Mouse (Mus musculus): ENCODE measurements at regions not wholly inside any gene's neighbourhood (a gene's known extent, or its start where the extent isn't known, plus 50 kb on each side); places are given as distances from the start of the nearest gene placed in this dataset.

DNA sequence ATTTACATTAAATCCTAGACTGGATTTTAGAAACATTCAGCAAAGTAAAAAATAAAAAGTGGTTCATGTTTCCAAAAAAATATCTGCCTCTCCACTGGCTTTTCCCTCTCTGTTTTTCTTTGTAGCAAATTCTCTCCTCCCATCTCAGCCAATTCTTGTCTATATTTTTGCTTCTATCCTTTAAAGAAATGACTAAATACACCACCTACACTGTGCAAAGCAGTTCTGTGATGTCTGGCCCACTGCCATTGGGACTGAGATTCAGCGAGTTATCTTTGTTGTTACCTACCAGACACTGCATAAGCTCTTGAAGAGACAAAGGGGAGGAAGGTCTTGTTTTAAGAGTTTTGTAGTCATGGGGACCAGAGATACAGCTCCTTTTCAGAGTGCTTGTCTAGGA is 835.8 kb upstream of the Klhl29 start:
- Histone ChIP-seq H3K9ac (no peak overlapping the region), H3K9me3 (no peaks in the 10 kb centered on the region), H3K4me2 (no peak overlapping the region), H3K4me1 (no peaks in the 10 kb centered on the region), H3K27ac (replicated peaks) (no peak overlapping the region), H3K36me3 (no peaks in the 10 kb centered on the region), H3K4me3 (no peak overlapping the region), H3K27me3 (replicated peaks) (no peaks in the 10 kb centered on the region)
- 38% methylated on average over 1 of the region's 1 CpGs for WGBS
- ATAC-seq (ENCODE audit: extremely low read depth, insufficient number of reproducible peaks, low FRiP score, low TSS enrichment), result no peak

DNA sequence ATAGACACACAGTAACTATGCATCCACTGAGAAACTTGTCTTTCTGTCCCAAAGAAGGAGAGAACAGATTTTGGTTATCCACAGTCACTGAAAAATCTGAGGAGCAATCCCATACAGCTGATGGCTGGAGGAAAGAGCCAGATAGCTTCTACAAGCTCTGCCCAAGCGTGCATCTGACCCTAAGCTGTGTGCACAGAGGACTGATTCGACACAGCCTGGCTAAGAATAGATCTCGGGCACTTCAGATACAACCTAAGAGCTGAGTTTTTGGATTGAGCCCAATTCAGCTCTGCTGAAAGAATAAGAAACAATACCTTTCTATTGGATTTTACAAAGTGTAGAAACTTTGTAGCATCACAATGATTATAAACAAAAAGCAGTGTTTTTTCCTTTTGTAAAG is 813.8 kb upstream of the Klhl29 start:
- H3K27ac ChIP-seq (replicated peaks), result peak overlapping the region; percentile 51

DNA sequence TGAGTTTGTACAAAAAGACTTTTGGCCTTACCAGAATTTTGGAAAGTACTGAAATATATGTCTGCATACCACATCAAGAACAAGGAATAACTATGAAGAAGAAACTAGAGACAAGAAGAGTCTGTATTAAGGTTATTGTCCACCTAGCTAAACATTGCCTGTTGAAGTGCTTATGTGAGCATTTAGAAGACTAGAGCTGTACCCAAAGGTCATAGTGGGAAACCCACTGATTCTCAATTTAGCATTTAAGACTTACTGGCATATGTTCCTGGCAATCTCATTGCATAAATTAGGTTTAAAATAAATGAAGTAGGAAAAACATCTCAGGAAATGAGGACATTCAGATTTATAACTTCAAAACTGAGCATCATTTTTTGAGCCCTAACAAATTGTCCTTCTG is 793.3 kb upstream of the Klhl29 start:
- H3K36me3 ChIP-seq, result no peaks in the 10 kb centered on the region
- no peak for ATAC-seq (ENCODE audit: extremely low read depth, insufficient number of reproducible peaks, low FRiP score, low TSS enrichment)
- no peak overlapping the region for H3K4me2 ChIP-seq
- no peaks in the 10 kb centered on the region for H3K9me3 ChIP-seq
- no peak overlapping the region for H3K9ac ChIP-seq
- no peaks in the 10 kb centered on the region for H3K4me1 ChIP-seq
- H3K27me3 ChIP-seq (replicated peaks), result no peaks in the 10 kb centered on the region
- no peak overlapping the region for H3K4me3 ChIP-seq
- H3K27ac ChIP-seq (replicated peaks), result no peak overlapping the region

More for the DNA sequence above, 813.8 kb upstream of the Klhl29 start:
- Histone ChIP-seq H3K4me2 (no peak overlapping the region), H3K36me3 (no peaks in the 10 kb centered on the region), H3K4me3 (no peak overlapping the region), H3K9ac (no peak overlapping the region), H3K4me1 (peaks cover 12% of the 10 kb centered on the region), H3K27me3 (replicated peaks) (no peaks in the 10 kb centered on the region), H3K9me3 (no peaks in the 10 kb centered on the region)
- 23% methylated on average over 3 of the region's 3 CpGs for WGBS
- ATAC-seq (ENCODE audit: extremely low read depth, insufficient number of reproducible peaks, low FRiP score, low TSS enrichment), result no peak; the same call in 1 of the 2 replicates

DNA sequence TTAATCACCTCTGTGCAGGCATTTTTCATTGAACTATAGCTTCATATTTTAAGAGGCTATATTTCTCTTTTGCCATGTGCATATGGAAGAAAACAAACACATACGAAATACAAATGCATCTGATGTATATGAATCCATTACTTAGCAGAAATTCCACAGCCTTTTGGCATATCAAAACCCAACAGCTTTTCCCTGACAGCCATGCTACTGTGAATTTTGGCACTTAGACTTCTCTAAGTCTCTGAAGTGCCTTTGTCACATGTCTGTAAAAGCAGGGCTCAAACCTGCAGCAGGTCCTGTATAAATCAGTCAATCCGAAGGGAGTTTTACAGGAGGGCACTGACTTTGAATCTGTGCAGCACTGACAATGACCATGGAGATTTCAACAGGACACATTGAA is 778.8 kb upstream of the Klhl29 start:
- H3K9ac ChIP-seq, result no peak overlapping the region
- H3K27me3 ChIP-seq (replicated peaks), result no peaks in the 10 kb centered on the region
- ATAC-seq (ENCODE audit: extremely low read depth, insufficient number of reproducible peaks, low FRiP score, low TSS enrichment), result no peak
- no peak overlapping the region for H3K4me2 ChIP-seq
- no peaks in the 10 kb centered on the region for H3K36me3 ChIP-seq
- no peaks in the 10 kb centered on the region for H3K4me1 ChIP-seq
- H3K4me3 ChIP-seq, result no peak overlapping the region
- H3K9me3 ChIP-seq, result no peaks in the 10 kb centered on the region
- no peak overlapping the region for H3K27ac ChIP-seq (replicated peaks)
- WGBS, result 58% methylated on average over 2 of the region's 2 CpGs

DNA sequence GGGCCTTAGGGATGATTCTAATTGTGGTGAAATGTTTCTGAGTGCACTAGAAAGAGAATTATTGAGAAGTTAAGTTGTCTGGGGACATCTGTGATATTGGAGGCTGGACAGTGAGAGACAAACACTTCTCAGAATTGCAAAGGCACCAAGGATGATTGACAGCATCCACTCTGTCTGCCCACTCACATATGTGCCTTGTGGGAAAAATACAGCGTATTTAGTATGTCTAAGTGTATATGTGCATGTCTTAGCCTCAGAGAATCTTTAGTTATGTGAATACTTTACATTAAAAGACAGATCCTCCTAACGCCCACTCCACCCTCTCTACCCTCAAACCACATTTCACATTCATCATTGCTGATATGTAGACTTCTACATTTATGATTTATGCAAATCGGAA is 776.0 kb upstream of the Klhl29 start:
- no peak overlapping the region for H3K4me2 ChIP-seq
- WGBS, result 72% methylated on average over 3 of the region's 3 CpGs
- no peak for ATAC-seq (ENCODE audit: extremely low read depth, insufficient number of reproducible peaks, low FRiP score, low TSS enrichment)

DNA sequence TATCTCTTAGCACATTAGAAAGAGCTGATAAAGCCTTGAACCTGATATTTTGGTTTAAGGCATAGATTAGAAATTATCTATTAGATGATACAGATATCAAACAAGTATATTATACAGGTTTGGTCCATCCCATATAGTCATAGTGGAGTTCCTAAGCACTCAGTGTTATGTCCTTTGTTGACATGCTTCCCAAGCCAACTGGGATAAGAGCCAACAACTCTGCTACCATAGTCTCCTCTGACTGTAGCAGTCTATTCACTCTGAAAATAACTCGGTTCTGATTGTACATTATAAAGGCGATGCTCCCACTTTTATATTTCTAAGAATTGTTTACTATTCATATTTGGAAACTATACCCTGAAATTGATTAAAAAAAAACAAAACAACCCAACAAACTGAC is 757.0 kb upstream of the Klhl29 start:
- no peaks in the 10 kb centered on the region for H3K27me3 ChIP-seq (replicated peaks)
- no peak overlapping the region for H3K27ac ChIP-seq (replicated peaks)
- 69% methylated on average over 2 of the region's 2 CpGs for WGBS
- no peak for ATAC-seq (ENCODE audit: extremely low read depth, insufficient number of reproducible peaks, low FRiP score, low TSS enrichment)
- no peaks in the 10 kb centered on the region for H3K9me3 ChIP-seq
- H3K4me3 ChIP-seq, result no peak overlapping the region
- no peaks in the 10 kb centered on the region for H3K4me1 ChIP-seq
- no peak overlapping the region for H3K4me2 ChIP-seq
- no peaks in the 10 kb centered on the region for H3K36me3 ChIP-seq
- H3K9ac ChIP-seq, result no peak overlapping the region

More for the DNA sequence above, 776.0 kb upstream of the Klhl29 start:
- Histone ChIP-seq H3K36me3 (no peaks in the 10 kb centered on the region), H3K27ac (replicated peaks) (no peak overlapping the region), H3K27me3 (replicated peaks) (no peaks in the 10 kb centered on the region), H3K9me3 (no peaks in the 10 kb centered on the region), H3K4me3 (no peak overlapping the region), H3K9ac (no peak overlapping the region), H3K4me1 (no peaks in the 10 kb centered on the region)

DNA sequence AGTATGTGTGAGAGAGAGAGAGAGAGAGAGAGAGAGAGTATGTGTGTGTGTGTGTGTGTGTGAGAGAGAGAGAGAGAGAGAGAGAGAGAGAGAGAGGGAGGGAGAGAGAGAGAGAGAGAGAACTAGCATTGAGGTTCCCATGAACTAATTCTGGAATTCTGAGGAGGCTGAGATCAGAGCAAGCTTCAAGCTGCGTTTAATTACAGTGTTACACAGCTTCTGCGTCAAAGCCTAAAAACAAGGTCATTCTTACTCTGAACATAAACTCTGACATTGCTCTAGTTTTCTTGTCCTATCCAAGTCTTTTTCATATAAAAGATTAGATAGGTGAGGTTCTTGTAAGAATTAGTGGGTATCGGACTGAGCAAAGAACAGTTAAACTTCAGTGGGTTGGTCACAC is 744.1 kb upstream of the Klhl29 start:
- 86% methylated on average over 3 of the region's 3 CpGs for WGBS
- ATAC-seq (ENCODE audit: extremely low read depth, insufficient number of reproducible peaks, low FRiP score, low TSS enrichment), result no peak
- no peak overlapping the region for H3K4me3 ChIP-seq
- H3K27ac ChIP-seq (replicated peaks), result no peak overlapping the region
- no peaks in the 10 kb centered on the region for H3K27me3 ChIP-seq (replicated peaks)
- H3K9ac ChIP-seq, result no peak overlapping the region
- H3K9me3 ChIP-seq, result no peaks in the 10 kb centered on the region
- H3K36me3 ChIP-seq, result no peaks in the 10 kb centered on the region
- H3K4me1 ChIP-seq, result no peaks in the 10 kb centered on the region
- H3K4me2 ChIP-seq, result no peak overlapping the region

DNA sequence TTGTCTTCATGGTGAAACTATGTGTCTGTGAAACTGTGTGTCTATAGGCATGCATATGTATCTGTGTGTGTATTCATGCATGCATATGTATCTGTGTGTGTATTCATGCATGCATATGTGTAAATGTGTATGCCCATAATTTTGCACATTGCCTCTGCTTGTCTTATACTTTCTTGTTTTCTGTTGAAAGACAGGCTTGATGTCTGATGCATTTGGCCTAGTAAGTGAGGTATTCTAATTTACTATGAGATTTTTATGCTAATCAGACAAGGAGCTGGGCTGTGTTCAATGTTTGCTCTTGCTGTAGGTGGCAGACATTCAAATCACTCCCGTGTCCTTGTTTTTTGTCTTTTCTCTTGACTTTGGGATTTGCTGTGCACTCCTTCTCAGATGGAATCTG is 739.8 kb upstream of the Klhl29 start:
- Histone ChIP-seq H3K36me3 (no peaks in the 10 kb centered on the region), H3K27me3 (replicated peaks) (no peaks in the 10 kb centered on the region), H3K4me1 (no peaks in the 10 kb centered on the region), H3K27ac (replicated peaks) (no peak overlapping the region), H3K9ac (no peak overlapping the region), H3K9me3 (no peaks in the 10 kb centered on the region), H3K4me3 (no peak overlapping the region), H3K4me2 (no peak overlapping the region)
- WGBS, result 70% methylated on average over 1 of the region's 1 CpGs
- ATAC-seq (ENCODE audit: extremely low read depth, insufficient number of reproducible peaks, low FRiP score, low TSS enrichment), result no peak

DNA sequence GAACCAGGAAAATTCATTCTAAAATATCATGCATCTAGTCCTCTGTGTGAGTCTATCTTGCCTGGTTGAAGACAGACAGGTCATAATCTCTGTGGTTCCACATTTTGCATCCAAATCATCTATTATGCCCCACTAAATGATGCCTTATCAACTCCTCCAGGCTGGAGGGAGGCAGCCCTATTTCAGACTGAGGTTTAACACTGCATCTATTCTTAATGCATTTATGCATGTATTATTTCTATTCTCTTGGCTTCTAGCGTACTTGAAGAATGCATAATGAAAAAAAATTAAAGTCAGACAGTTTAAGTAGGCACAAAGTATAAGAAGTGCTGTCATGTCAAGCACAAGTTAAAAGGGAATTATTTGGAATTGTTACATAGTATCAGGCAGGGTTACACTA is 721.8 kb upstream of the Klhl29 start:
- Histone ChIP-seq H3K4me3 (no peak overlapping the region), H3K4me1 (no peaks in the 10 kb centered on the region), H3K9me3 (no peaks in the 10 kb centered on the region), H3K36me3 (no peaks in the 10 kb centered on the region), H3K4me2 (no peak overlapping the region), H3K9ac (no peak overlapping the region), H3K27ac (replicated peaks) (no peak overlapping the region), H3K27me3 (replicated peaks) (no peaks in the 10 kb centered on the region)
- WGBS, result 53% methylated on average over 1 of the region's 1 CpGs
- no peak for ATAC-seq (ENCODE audit: extremely low read depth, insufficient number of reproducible peaks, low FRiP score, low TSS enrichment)

DNA sequence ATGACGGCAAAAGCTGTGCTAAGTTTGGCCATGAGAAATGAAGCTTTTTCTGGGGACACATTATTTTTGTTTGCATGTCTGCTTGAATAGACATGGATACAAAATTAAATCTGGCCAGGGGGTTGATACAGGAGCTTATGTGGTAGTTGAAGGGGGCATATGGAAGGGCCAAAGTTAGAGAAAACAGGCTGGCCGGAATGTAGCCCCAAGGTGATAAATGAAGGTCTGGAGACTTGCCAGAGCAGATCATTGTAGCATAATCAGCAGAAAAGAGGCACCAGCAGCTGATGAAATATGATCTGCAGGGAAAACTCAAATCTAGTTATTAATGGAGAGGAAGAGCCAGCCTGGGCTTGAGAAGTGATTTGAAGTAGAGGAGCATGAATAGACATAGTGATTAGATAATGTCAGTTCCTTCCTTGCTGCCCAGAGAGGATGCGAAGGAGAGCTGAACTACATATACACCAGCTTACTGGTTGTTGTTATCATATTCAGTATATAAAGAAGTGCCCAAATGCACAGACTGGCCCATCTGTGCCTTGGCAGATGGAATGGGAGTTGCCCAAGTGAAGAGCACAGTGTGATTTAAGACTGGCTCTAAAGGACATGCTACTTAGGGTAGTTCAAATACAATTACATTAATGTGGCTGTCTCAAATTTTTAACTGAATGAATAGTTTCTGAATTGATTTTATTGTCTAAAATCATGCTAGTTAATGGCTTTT is 712.3 kb upstream of the Klhl29 start:
- ATAC-seq (ENCODE audit: extremely low read depth, insufficient number of reproducible peaks, low FRiP score, low TSS enrichment), result no peak
- Histone ChIP-seq H3K27me3 (replicated peaks) (no peaks in the 10 kb centered on the region), H3K9ac (no peak overlapping the region), H3K27ac (replicated peaks) (no peak overlapping the region), H3K9me3 (no peaks in the 10 kb centered on the region), H3K4me3 (no peak overlapping the region), H3K4me2 (no peak overlapping the region), H3K4me1 (peaks cover 6% of the 10 kb centered on the region), H3K36me3 (no peaks in the 10 kb centered on the region)
- 49% methylated on average over 3 of the region's 3 CpGs for whole genome bisulfite sequencing

DNA sequence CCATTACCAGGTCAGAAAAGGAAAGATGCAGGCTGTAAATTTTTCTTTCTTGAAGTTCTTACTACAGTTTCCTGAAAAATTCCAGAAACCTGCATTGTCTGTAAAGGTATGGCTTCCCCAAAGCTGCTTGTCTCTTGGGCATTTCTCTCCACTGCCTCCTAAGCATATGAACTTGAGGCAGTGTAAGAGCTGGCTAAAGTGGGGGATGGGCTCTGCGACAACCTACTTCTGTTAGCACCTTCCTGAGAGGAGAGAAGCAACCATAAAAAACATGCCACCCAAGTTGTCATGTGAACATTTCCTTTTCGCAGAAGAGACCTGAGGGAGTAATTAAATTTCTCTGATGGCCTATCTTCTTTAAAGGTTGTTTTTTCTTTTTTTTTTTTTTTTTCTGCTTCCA is 711.6 kb upstream of the Klhl29 start:
- Histone ChIP-seq H3K9me3 (no peaks in the 10 kb centered on the region), H3K9ac (no peak overlapping the region), H3K4me2 (no peak overlapping the region), H3K27ac (replicated peaks) (no peak overlapping the region), H3K4me1 (peaks cover 6% of the 10 kb centered on the region), H3K36me3 (no peaks in the 10 kb centered on the region), H3K4me3 (no peak overlapping the region), H3K27me3 (replicated peaks) (no peaks in the 10 kb centered on the region)
- 38% methylated on average over 2 of the region's 2 CpGs for WGBS
- ATAC-seq (ENCODE audit: extremely low read depth, insufficient number of reproducible peaks, low FRiP score, low TSS enrichment), result no peak

DNA sequence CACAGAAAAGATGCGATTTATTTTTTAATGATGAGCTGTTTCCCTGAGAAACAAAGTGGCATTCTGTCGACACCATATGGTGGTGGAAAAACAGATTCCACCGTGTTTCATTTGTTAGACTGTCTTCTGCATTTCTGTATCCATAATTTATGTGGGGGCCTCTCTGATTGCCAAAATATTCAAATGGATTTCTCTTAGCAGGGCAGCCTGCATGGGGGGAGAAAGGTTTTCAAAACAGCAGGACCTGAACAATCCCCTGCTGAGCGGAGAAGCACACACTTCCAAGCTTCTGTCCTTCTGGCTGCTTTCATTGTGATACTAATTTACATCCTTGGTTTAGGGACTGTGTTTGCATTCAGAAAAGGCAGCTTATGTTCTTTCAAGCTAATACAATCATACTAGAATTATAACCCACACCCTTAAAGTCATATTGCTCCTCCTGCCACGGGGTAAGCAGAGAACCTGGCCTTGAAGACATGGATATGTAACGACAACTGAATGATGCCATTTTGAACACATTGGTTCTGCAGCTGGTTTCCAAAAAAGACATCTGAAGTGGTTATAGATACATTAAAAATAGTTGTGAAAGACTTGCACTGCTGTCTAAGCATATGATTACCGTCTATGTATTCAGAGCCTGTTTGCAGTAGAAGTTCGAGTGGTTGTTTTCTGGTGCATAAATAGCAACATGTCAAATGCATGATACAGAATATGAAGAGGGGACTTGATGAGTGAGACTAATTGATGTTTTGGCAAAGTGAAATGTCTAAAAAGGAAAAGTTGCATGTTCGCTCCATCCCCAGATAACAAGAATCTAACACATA is 671.6 kb upstream of the Klhl29 start:
- Histone ChIP-seq H3K4me2 (no peak overlapping the region), H3K27ac (replicated peaks) (no peak overlapping the region), H3K9me3 (no peaks in the 10 kb centered on the region), H3K36me3 (no peaks in the 10 kb centered on the region), H3K9ac (no peak overlapping the region), H3K4me3 (no peak overlapping the region), H3K27me3 (replicated peaks) (no peaks in the 10 kb centered on the region), H3K4me1 (no peaks in the 10 kb centered on the region)
- 61% methylated on average over 9 of the region's 9 CpGs for whole genome bisulfite sequencing
- ATAC-seq (ENCODE audit: extremely low read depth, insufficient number of reproducible peaks, low FRiP score, low TSS enrichment), result no peak
